Mouse (Mus musculus) olfactory bulb, adult 2 months (tissue): Measurements from ENCODE around the gene Glis2. TPM values are rescaled to one million over a fixed set of nuclear protein-coding genes. Genes with fewer than 3 reads are reported as not detected.

Experiments used
- H3K27ac ChIP-seq: fragments of 200-500 bp; 2 replicates; pipeline ENCODE4 v1.5.1; 2012; ENCODE audit warnings: low read depth, low read length; ENCODE audit not compliant: insufficient read depth
- H3K4me1 ChIP-seq: fragments of 200-500 bp; 2 replicates; pipeline ENCODE4 v1.6.1; 2012; ENCODE audit warnings: low read length; ENCODE audit not compliant: control insufficient read depth, insufficient read depth
- H3K4me3 ChIP-seq: fragments of 200-500 bp; 2 replicates; pipeline ENCODE4 v1.5.1; 2012; ENCODE audit warnings: mild to moderate bottlenecking, low read depth, low read length, moderate library complexity; ENCODE audit not compliant: insufficient read depth
- CTCF ChIP-seq: fragments of 200-500 bp; IDR thresholded peaks from 2 replicates; pipeline ENCODE4 v1.5.1; 2012; ENCODE audit warnings: low read depth, mild to moderate bottlenecking, low read length, moderate library complexity; ENCODE audit not compliant: insufficient read depth
- POLR2A ChIP-seq: fragments of 200-500 bp; IDR thresholded peaks from 2 replicates; pipeline ENCODE4 v1.6.1; 2012; ENCODE audit warnings: mild to moderate bottlenecking, low read depth, low read length, moderate library complexity; ENCODE audit not compliant: insufficient read depth
- WGBS: fragments of 180-500 bp; shearing (Covaris S2); methylation state at CpG from one replicate; pipeline ENCODE4 v1.1.7; 2018; 5-methylcytosine and 5-hydroxymethylcytosine counted together
- polyA plus RNA-seq: library from polyadenylated mRNA; stranded (reverse); fragments of >200 nt; gene quantifications from 2 replicates; pipeline ENCODE4 v1.2.4, GENCODE M21; 2012; ENCODE audit warnings: low replicate concordance; ENCODE audit not compliant: missing spikeins, insufficient read depth, insufficient read length

Gene Glis2
- polyA plus RNA-seq, 1 experiment: not detected

DNA sequence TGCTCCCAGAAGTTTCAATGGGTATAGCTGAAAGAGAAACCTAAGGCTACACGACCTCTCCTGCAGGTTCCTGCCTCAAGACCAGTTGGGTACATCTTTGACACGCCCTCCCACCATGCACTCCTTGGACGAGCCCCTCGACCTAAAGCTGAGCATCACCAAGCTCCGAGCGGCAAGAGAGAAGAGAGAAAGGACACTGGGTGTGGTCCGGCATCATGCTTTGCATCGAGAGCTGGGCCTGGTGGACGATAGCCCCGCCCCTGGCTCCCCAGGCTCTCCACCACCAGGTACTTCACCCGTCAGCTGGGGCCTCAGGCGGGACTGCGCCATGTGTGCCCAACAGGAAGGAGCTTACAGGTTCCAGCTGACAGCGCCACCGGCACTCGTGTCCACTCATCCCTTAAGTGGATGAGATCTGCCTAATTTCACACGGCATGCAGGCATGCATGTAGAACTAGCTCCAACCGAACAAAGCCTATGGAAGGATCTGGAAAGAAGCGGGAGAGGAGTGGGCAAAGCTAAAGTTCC lies 14.1 kb downstream of the Glis2 start:
- no peak for TF ChIP-seq POLR2A
- Histone ChIP-seq H3K27ac (no peak overlapping the region), H3K4me1 (peaks cover 20% of the 10 kb centered on the region), H3K4me3 (no peak overlapping the region)
- 86% methylated on average over 19 of the region's 19 CpGs for WGBS

- Histone ChIP-seq H3K27ac (no peak overlapping the region), H3K4me3 (no peak overlapping the region), H3K4me1 (peaks cover 10% of the 10 kb centered on the region)
- TF ChIP-seq CTCF: no peak
- 85% methylated on average over 5 of the region's 5 CpGs for WGBS
Measured at GRCm38 (mm10) chr16:4611193-4611592, 16.7 kb downstream of the Glis2 start.

DNA sequence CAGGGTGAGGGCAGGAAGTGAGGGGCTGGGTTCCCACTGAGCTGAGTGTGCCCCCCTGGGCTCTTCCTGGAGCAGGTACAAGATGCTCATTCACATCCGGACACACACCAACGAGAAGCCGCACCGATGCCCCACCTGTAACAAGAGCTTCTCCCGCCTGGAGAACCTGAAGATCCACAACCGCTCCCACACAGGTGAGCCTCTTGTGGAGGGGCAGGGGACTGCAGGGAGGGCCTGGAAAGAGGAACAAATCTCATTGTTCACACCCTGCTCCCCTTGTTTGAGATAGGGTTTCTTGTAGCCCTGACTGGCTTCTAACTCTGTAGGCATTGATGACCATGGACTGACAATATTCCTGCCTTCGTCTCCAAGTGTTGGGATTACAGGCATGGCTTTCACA lies 17.2 kb downstream of the Glis2 start:
- H3K4me1 ChIP-seq: peaks cover 6% of the 10 kb centered on the region
- no peak overlapping the region for H3K27ac ChIP-seq
- 93% methylated on average over 7 of the region's 7 CpGs for WGBS
- no peak for TF ChIP-seq POLR2A
- TF ChIP-seq CTCF: no peak
- H3K4me3 ChIP-seq: no peak overlapping the region

DNA sequence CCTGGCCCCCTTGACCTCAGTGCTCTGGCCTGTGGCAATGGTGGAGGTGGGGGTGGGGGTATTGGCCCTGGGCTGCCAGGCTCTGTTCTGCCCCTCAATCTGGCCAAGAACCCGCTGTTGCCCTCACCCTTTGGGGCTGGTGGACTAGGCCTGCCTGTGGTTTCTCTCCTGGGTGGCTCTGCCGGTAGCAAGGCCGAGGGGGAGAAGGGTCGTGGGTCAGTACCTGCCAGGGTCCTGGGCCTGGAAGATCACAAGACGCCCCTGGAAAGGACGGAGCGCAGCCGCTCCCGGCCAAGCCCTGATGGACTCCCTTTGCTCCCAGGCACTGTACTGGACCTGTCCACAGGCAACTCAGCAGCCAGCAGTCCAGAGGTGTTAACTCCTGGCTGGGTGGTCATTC lies 19.2 kb downstream of the Glis2 start:
- TF ChIP-seq CTCF: no peak
- TF ChIP-seq POLR2A: no peak
- H3K4me3 ChIP-seq: no peak overlapping the region

GRCm38 (mm10) chr16:4614639-4615038 lies 20.1 kb downstream of the Glis2 start:
- H3K4me1 ChIP-seq: no peaks in the 10 kb centered on the region
- H3K4me3 ChIP-seq: no peak overlapping the region
- WGBS: 96% methylated on average over 3 of the region's 3 CpGs
- H3K27ac ChIP-seq: no peak overlapping the region
- TF ChIP-seq POLR2A (no peak), CTCF (no peak)

More for the DNA sequence above, 19.2 kb downstream of the Glis2 start:
- no peaks in the 10 kb centered on the region for H3K4me1 ChIP-seq
- 91% methylated on average over 9 of the region's 9 CpGs for WGBS
- H3K27ac ChIP-seq: no peak overlapping the region

- Histone ChIP-seq H3K4me1 (no peaks in the 10 kb centered on the region), H3K4me3 (no peak overlapping the region), H3K27ac (no peak overlapping the region)
- WGBS: 97% methylated on average over 1 of the region's 1 CpGs
- TF ChIP-seq CTCF (no peak), POLR2A (no peak)
Measured at GRCm38 (mm10) chr16:4615297-4615696, 20.8 kb downstream of the Glis2 start.

- TF ChIP-seq CTCF (no peak), POLR2A (no peak)
- WGBS: 85% methylated on average over 4 of the region's 4 CpGs
- no peak overlapping the region for H3K4me3 ChIP-seq
- H3K27ac ChIP-seq: no peak overlapping the region
- H3K4me1 ChIP-seq: no peaks in the 10 kb centered on the region
Measured at GRCm38 (mm10) chr16:4616829-4617228, 22.3 kb downstream of the Glis2 start.

DNA sequence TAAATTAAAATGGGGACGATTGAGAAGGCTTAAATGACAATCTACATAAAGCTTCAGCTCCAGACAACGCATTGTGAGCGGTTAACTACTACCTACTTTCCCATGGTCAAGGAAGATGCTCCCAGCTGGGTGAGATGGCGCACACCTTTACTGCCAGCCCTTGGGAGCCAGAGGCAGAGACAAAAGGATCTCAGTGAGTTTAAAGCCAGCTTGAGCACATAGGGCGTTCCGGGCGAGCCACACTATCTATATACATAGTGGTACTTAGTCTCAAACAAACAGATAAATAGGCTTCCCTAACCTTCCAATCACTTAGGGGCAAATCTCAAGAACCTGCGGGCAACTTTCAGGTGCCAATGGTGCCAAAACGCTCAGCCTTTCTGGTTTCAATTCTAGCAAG lies 29.6 kb downstream of the Glis2 start:
- 10% methylated on average over 9 of the region's 9 CpGs for WGBS
- Histone ChIP-seq H3K4me3 (peak overlapping the region; percentile 59), H3K4me1 (peaks cover 2% of the 10 kb centered on the region; the same call in 1 of the 2 replicates), H3K27ac (no peak overlapping the region)
- TF ChIP-seq POLR2A (no peak), CTCF (no peak)

DNA sequence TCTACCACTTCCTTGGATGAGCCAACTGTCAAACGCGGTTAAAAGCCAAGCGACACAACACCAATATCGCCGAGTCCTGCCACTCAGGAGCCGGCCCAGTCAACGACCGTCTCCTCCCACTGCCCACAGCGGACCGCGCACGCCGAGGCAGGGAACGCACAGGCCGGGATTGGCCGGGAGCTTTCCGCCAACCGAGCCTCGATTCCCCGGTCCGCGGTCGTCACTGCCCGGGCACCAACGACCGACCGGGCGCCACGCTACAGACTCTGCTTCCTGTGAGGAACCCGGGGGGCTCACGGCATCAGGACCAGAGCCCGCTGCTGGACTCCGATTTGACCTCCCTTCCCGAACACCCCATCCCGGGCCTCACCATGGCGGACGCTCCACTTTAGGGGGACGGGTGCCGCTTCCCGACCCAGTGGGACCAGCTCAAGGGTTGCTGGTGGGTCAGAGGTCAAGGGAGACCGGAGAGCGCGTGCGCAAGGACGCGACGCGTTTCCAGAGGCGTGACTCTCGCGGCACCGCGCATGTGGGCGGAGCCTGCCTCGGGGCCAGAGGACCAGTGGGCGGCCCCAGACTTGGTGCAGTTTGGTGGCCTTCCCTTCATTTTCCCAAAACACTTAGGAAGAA lies 30.1 kb downstream of the Glis2 start, which contains the start of gene Pam16:
Gene Pam16 (minus strand): TSS at position 508 of the 630 bp plus-strand sequence.
- under 1% methylated on average over 56 of the region's 56 CpGs for WGBS
- H3K4me1 ChIP-seq: peaks cover 2% of the 10 kb centered on the region; the same call in 1 of the 2 replicates
- peak within 1 kb of the TSS; percentile 41 for H3K27ac ChIP-seq
- TF ChIP-seq POLR2A (peak; percentile 80), CTCF (no peak)
- peak within 1 kb of the TSS; percentile 59 for H3K4me3 ChIP-seq
